Mouse (Mus musculus): ENCODE data around the gene Fam196b. TPM values are rescaled to one million over a fixed set of nuclear protein-coding genes. Genes with fewer than 3 reads are reported as not detected.

The Fam196b gene
- total RNA-seq, 1 experiment from 2014 or later = not detected

GRCm38 (mm10) chr11:34406309-34406708, 91.7 kb downstream of the Fam196b start:
- DNase-seq = no peak

DNA sequence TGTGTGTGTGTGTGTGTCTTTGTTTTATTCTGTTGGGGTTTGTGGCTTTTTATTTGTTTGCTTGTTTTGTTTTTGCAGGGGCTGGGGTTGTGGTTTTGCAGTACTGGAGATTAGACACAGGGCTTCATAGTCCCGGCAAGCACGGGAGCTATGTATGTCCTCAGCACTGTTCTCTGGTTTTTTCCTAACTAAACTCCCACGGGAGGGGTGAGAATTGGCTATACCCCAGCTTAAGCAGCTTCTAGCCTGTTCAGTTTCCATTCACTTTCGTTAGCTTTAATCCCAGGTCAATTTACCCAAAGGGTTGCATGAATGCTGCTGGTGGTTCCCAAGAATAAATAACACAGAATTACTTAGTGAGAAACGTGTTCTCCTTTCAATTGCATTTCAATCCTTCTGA, 92.2 kb downstream of the Fam196b start:
- no peak for DNase-seq

DNA sequence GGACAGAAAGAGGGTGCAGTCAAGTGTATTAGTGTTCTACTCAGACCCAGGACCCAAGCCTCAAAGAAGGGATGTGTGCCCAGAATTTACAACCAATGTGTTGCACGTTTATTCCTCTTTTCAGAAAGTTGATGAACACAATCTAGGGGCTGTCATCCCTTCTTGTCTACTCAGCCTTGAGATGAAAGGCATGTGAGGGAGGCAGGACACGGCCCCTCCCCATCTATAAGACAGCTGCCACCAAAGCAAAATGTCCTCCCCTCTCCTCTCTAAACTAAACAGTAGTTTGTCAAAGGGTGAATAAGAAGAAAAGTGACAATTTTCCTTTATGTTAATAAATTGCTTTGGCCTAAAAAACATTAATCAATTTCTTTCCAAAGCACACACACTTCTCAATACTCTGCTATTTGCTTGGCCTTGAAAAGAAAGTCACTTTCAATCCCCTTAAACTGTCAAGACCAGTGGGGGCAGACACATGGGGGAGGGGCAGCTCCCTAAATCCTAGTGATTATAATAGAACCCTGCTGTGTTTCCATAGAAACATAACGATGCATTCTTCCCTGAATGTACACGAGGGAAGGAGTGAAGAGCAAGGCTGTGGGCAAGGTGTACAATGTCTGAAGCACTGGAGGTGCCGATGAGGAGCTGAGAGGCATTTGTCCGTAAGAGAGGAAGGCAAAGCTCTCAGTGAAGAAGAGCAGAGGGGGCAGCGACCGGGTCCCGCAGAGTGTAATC, 101.4 kb downstream of the Fam196b start:
- DNase-seq = no peak

GRCm38 (mm10) chr11:34416619-34416979, 102.0 kb downstream of the Fam196b start:
- DNase-seq = no peak

DNA sequence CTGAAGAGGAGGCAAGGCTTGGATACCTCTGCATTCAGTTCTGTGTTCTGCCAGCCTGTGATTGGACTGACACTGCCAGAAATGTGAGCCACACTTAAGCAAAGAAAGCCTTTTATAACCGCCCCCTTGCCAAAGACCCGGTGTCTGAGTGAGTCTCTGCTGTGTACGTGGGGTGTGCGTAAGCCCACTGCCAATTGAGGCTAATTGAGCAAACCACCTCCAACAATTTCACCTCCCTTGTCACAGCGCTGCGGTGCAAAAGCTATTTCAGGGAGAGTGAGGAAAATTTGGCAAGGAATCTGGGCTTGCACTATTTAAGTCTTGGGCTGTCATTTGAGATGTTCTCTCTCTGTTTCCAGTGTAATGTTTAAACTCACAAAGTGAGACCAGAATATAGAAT, 106.4 kb downstream of the Fam196b start:
- no peak for DNase-seq

DNA sequence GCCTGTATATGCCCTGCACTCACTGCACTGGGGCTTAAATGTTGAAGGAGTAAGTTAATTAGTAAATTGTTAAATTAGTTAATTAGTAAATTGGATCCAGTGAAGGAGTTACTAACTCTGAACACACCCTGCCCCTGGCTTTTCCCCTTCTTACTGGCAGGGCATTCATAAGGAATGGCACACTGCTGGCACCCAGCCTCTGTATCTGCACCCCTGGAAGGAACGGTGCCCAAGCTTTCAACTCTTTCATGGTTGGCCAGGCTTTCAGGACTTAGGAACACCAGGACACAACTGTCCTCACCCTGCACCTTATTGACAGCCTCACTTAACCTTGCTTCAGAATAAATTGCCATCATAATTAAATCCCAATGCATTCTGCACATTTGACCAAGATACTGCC, 109.9 kb downstream of the Fam196b start:
- no peak for DNase-seq

DNA sequence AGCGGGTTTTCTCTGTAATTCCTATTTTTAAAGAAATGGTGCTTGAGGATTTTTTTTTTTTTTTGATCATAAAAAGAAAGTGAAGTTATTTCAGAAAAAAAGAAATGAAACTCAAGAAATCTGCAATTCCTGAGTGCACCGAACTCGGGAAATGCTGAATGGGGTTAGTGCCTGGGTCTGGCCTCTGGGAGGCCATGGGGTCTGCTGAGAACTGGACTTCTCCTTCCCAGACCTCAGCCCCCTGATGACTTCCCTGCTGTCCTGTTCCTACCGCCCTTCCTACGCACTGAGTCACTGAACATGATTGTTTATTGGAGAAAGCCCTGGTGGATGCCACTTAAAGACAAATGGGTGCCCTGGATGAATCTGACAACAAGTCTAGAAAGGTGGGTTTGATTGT, 112.6 kb downstream of the Fam196b start:
- DNase-seq = no peak

GRCm38 (mm10) chr11:34430940-34431339, 116.3 kb downstream of the Fam196b start:
- DNase-seq = no peak

DNA sequence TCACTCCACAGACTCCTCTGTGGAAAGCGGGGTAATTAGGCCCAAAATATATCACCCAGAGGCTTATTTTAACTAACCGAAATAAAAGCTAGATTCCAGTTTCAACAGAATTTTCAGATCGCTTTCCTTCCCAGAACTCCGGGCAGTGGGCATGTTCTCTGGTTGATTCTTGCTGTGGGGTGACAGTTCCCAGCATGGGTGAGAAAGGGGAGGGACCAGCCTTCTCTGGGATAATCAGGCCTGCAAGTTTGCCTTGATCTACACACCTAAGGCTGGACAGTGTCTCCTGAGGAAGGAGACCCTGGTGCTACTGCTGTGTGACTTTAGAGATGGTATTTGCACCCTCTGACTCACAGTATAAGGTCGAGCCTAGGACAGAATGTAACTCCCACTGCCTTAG, 116.7 kb downstream of the Fam196b start:
- no peak for DNase-seq

DNA sequence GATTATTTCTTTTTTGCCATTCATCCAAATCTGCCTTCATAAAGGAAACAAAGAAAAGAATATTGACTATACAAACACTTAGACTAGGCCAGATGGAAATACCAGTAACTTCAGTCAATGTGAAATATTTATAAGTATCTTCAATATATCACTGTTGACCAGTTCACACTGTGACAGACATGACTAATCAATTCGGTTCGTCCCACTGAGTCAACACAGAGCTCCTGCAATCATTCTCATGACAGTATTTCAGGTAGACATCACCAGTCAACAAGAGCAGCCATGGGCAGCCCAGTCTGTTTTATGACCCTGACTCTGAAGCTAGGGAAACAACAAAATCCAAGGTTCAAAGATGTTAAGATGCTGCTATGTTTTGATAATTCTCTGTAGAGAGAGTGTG, 117.4 kb downstream of the Fam196b start:
- DNase-seq = no peak

- no peak for DNase-seq
Measured at GRCm38 (mm10) chr11:34437446-34437845, 122.8 kb downstream of the Fam196b start.

GRCm38 (mm10) chr11:34438429-34438828, 123.8 kb downstream of the Fam196b start:
- no peak for DNase-seq

DNA sequence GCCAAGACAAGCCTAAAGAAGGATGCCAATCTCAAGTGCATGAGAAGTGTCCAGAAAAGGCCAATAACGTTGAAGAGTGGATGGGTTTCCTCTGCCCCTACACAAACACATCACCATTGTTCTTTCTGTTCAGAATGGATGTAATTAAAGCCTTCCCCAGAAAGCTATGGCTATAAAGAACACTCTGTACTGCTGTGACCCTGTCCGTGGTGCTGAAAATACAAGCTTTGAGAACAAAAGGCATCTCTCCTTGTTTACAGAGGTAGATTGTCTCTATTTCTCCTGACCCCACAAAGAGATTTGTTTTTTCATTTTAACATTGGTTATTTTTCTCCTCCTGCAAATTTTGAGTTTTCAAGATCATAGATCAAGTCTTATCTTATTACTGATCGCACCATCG, 133.3 kb downstream of the Fam196b start:
- peak; percentile 57 for DNase-seq

DNA sequence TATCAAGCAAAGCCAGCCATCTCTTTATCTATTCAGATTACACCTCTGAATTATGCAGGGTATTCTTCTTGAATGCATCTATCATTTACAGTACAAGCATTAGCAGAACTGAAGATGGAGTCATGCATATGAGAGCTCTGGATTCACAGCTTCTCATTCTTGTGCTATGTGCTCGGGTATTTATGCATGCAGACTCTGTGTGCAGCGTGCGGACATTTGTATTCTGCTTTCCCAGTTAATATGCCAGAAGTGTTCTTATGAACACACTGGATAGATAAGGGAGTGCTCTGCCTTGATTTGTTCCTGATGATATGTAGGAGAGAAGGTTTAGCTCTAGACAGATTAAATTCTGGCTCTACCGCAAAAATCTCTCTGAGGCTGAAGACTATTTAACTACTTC, 135.3 kb downstream of the Fam196b start:
- no peak for DNase-seq

DNA sequence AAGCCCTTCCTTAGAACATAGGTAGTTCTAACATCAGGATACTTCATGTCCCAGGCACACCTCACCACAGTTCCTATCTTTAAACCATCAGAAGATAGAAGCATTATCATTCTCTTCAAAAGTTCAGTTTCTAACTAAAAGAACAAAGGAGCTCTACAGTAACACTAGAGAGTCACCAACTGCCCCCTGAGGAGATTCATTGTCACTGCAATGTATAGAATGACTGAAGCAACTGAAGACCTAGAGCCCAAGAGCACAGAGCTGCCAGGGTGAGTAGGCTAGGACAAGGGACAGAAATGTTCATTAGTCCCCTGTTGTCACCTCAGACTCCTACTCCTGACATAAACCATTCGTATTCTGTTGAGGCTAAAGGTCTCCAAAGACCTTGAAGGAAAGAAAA, 152.4 kb downstream of the Fam196b start:
- DNase-seq = no peak

- no peak for DNase-seq
Measured at GRCm38 (mm10) chr11:34468571-34468970, 153.9 kb downstream of the Fam196b start.

GRCm38 (mm10) chr11:34469792-34470191, 155.2 kb downstream of the Fam196b start:
- DNase-seq = peak; percentile 4

Other genes with a start within 250 kb of the Fam196b start
- not detected in 2 replicates for gene 4930469K13Rik, start 216.3 kb upstream of the Fam196b start, total RNA-seq (2021)
- not detected in 2 replicates for gene Foxi1, start 106.7 kb upstream of the Fam196b start, total RNA-seq (2021)

All from adrenal gland, postnatal 14 days (tissue).